Comparison of ENCODE assay signal across 8 mouse cellular contexts in genomic region chr8:12477449-12478401, GRCm38 (mm10).
DNase-seq lines count a peak whose midpoint lies in the region; ATAC-seq and TF ChIP-seq lines count a peak whose summit lies in the region.

No protein-coding gene starts in this region.

- no peaks in the 10 kb centered on the region for H3K4me1 ChIP-seq in kidney, embryonic 16.5 days (ENCODE audit: insufficient read depth, low read length)
- H3K4me1 ChIP-seq in cortical plate, adult 2 months (ENCODE audit: control insufficient read depth, insufficient read depth, low read length): no peaks in the 10 kb centered on the region
- peaks cover 4% of the 10 kb centered on the region; the same call in 1 of the 2 replicates for H3K4me1 ChIP-seq in hindbrain, embryonic 11.5 days (replicated peaks; ENCODE audit: control insufficient read depth, insufficient read depth, low read length)
- H3K4me1 ChIP-seq in neural tube, embryonic 11.5 days (ENCODE audit: control insufficient read depth, insufficient read depth, low read length): peaks cover 10% of the 10 kb centered on the region

- peaks cover 51% of the 10 kb centered on the region for H3K27me3 ChIP-seq in kidney, embryonic 16.5 days (ENCODE audit: insufficient read depth, low read length)
- H3K27me3 ChIP-seq in hindbrain, embryonic 11.5 days (ENCODE audit: control insufficient read depth, insufficient read depth, low read length): peaks cover under 1% of the 10 kb centered on the region; the same call in 1 of the 2 replicates
- peaks cover 4% of the 10 kb centered on the region for H3K27me3 ChIP-seq in neural tube, embryonic 11.5 days (ENCODE audit: control insufficient read depth, insufficient read depth, low read length)

- DNase-seq in kidney, adult 9 months: no peak
- DNase-seq in hindbrain, embryonic 11.5 days (ENCODE audit: low spot score): peak; percentile 76
- peak; percentile 80 for DNase-seq in neural tube, embryonic 11.5 days (ENCODE audit: low spot score)
- no peak for DNase-seq in frontal cortex, postnatal 14 days (ENCODE audit: low spot score in 2 of 2)
- DNase-seq in right cerebral cortex, postnatal 10 days (ENCODE audit: low spot score in 2 of 2): no peak
- no peak for DNase-seq in cerebellum, adult 9-10 months

- WGBS in kidney, embryonic 16.5 days: 13% methylated on average over 39 of the region's 39 CpGs
- WGBS in hindbrain, embryonic 11.5 days: 8% methylated on average over 39 of the region's 39 CpGs
- WGBS in neural tube, embryonic 11.5 days: 9% methylated on average over 39 of the region's 39 CpGs

- H3K9ac ChIP-seq in kidney, embryonic 16.5 days (replicated peaks; ENCODE audit: low read length): no peak overlapping the region
- 0 out of 2 replicates have a peak overlapping the region, but pooled peaks have one; percentile 1 for H3K9ac ChIP-seq in hindbrain, embryonic 11.5 days (ENCODE audit: low read depth, low read length)
- H3K9ac ChIP-seq in neural tube, embryonic 11.5 days (ENCODE audit: low read length): peak overlapping the region; percentile 23; the same call in 1 of the 2 replicates

- no peaks in the 10 kb centered on the region for H3K36me3 ChIP-seq in kidney, embryonic 16.5 days (ENCODE audit: insufficient read depth, low read length)
- no peaks in the 10 kb centered on the region for H3K36me3 ChIP-seq in hindbrain, embryonic 11.5 days (ENCODE audit: control insufficient read depth, insufficient read depth, low read length)
- H3K36me3 ChIP-seq in neural tube, embryonic 11.5 days (ENCODE audit: control insufficient read depth, insufficient read depth, low read length): no peaks in the 10 kb centered on the region

- H3K4me3 ChIP-seq in kidney, embryonic 16.5 days (ENCODE audit: low read length): peak overlapping the region; percentile 31
- peak overlapping the region; percentile 27 for H3K4me3 ChIP-seq in cortical plate, adult 2 months (ENCODE audit: insufficient read depth, low read length)
- peak overlapping the region; percentile 29 for H3K4me3 ChIP-seq in hindbrain, embryonic 11.5 days (ENCODE audit: low read depth, low read length)
- peak overlapping the region; percentile 24 for H3K4me3 ChIP-seq in neural tube, embryonic 11.5 days (ENCODE audit: low read depth, low read length)

- no peak overlapping the region for H3K27ac ChIP-seq in kidney, embryonic 16.5 days (ENCODE audit: low read length)
- H3K27ac ChIP-seq in cortical plate, adult 2 months (ENCODE audit: insufficient read depth, low read length): no peak overlapping the region
- peak overlapping the region; percentile 79 for H3K27ac ChIP-seq in hindbrain, embryonic 11.5 days (ENCODE audit: low read depth, low read length)
- peak overlapping the region; percentile 54; the same call in 1 of the 2 replicates for H3K27ac ChIP-seq in neural tube, embryonic 11.5 days (ENCODE audit: low read depth, low read length)

- no peak for TF ChIP-seq POLR2A in cortical plate, adult 2 months (IDR thresholded peaks at IDR 0.05; ENCODE audit: extremely low read depth, insufficient read depth, low read length)

- peak overlapping the region; percentile 54 for H3K4me2 ChIP-seq in kidney, embryonic 16.5 days (replicated peaks; ENCODE audit: low read depth, low read length)
- peak overlapping the region; percentile 48 for H3K4me2 ChIP-seq in hindbrain, embryonic 11.5 days (replicated peaks; ENCODE audit: low read depth, low read length)
- H3K4me2 ChIP-seq in neural tube, embryonic 11.5 days (ENCODE audit: low read depth): peak overlapping the region; percentile 56

- TF ChIP-seq CTCF in cortical plate, adult 2 months (IDR thresholded peaks at IDR 0.05; ENCODE audit: extremely low read depth, insufficient read depth, low read length): no peak

- peaks cover 5% of the 10 kb centered on the region for H3K9me3 ChIP-seq in kidney, embryonic 16.5 days (ENCODE audit: low read length)
- no peaks in the 10 kb centered on the region for H3K9me3 ChIP-seq in hindbrain, embryonic 11.5 days (ENCODE audit: control insufficient read depth, low read length)
- no peaks in the 10 kb centered on the region for H3K9me3 ChIP-seq in neural tube, embryonic 11.5 days (ENCODE audit: control insufficient read depth, low read length)

- ATAC-seq in kidney, embryonic 16.5 days (ENCODE audit: low FRiP score, low TSS enrichment): no peak
- peak; percentile 64 for ATAC-seq in hindbrain, embryonic 11.5 days (ENCODE audit: low FRiP score)
- ATAC-seq in neural tube, embryonic 11.5 days (ENCODE audit: insufficient read depth, low FRiP score, low TSS enrichment): peak; percentile 73

Comparison
In these comparisons a context has a peak if more than half of its experiments do, and no peak if none do; other contexts are left out.
1. H3K27ac ChIP-seq: peak in hindbrain, embryonic 11.5 days (single experiment) and neural tube, embryonic 11.5 days (single experiment); none in kidney, embryonic 16.5 days (single experiment) and cortical plate, adult 2 months (single experiment).
2. DNase-seq: peak in hindbrain, embryonic 11.5 days (single experiment) and neural tube, embryonic 11.5 days (single experiment); none in kidney, adult 9 months (single experiment), frontal cortex, postnatal 14 days (0 of 2), right cerebral cortex, postnatal 10 days (0 of 2) and cerebellum, adult 9-10 months (single experiment).
3. Peak in every context shown above with its lines, with median percentiles within 50 percentile points of each other: H3K4me2 ChIP-seq and H3K4me3 ChIP-seq.